ENCODE assay signal across 18 mouse cellular contexts in genomic region chr8:125127621-125128020, GRCm38 (mm10).
DNase-seq lines count a peak whose midpoint lies in the region; ATAC-seq and TF ChIP-seq lines count a peak whose summit lies in the region.
"Had no signal": no experiment of that assay in that cellular context is flagged by ENCODE, and none has a peak within 500 bp of the region (broad histone marks: within the 10 kb centered on the region; RNA-seq: fewer than 3 reads in every experiment).

No protein-coding gene starts in this region.

- H3K4me3 ChIP-seq in liver, embryonic 13.5 days (replicated peaks), result no peak overlapping the region
- H3K4me3 ChIP-seq in liver, embryonic 11.5 days (ENCODE audit: low read depth, low read length), result no peak overlapping the region
- H3K4me3 ChIP-seq in liver, embryonic 14.5 days (ENCODE audit: insufficient read depth in 1 of 2, low read depth in 2 of 2, low read length in 2 of 2), result no peak overlapping the region
- H3K4me3 ChIP-seq in hindbrain, embryonic 13.5 days, result no peak overlapping the region
- H3K4me3 ChIP-seq: embryonic facial prominence, embryonic 15.5 days; erythroblast, embryonic 14.5 days; forebrain, embryonic 10.5 days; heart, embryonic 13.5 days; hindbrain, embryonic 12.5 days had no signal

- H3K36me3 ChIP-seq in liver, embryonic 13.5 days, result no peaks in the 10 kb centered on the region
- H3K36me3 ChIP-seq in liver, embryonic 11.5 days (ENCODE audit: control insufficient read depth, insufficient read depth, low read length), result no peaks in the 10 kb centered on the region
- no peaks in the 10 kb centered on the region for H3K36me3 ChIP-seq in liver, embryonic 14.5 days (replicated peaks; ENCODE audit: control insufficient read depth, insufficient read depth, low read depth)
- H3K36me3 ChIP-seq in hindbrain, embryonic 13.5 days, result no peaks in the 10 kb centered on the region
- H3K36me3 ChIP-seq: embryonic facial prominence, embryonic 15.5 days; forebrain, embryonic 10.5 days; G1E; heart, embryonic 13.5 days; hindbrain, embryonic 12.5 days had no signal

- ATAC-seq in liver, embryonic 13.5 days (ENCODE audit: low read depth), result peak; percentile 55
- ATAC-seq in liver, embryonic 11.5 days (replicated peaks; ENCODE audit: low FRiP score), result no peak
- peak; percentile 33; the same call in 1 of the 2 replicates for ATAC-seq in liver, embryonic 14.5 days (ENCODE audit: insufficient read depth)
- ATAC-seq in hindbrain, embryonic 13.5 days (ENCODE audit: low FRiP score), result no peak
- ATAC-seq: CD4-positive, CD25-positive, alpha-beta regulatory T cell, adult 4 months; forebrain, embryonic 14.5 days; hindbrain, postnatal 0 days had no signal

- no peaks in the 10 kb centered on the region; the same call in 1 of the 2 replicates for H3K27me3 ChIP-seq in liver, embryonic 13.5 days
- H3K27me3 ChIP-seq in liver, embryonic 11.5 days (replicated peaks; ENCODE audit: control insufficient read depth, insufficient read depth, low read length), result no peaks in the 10 kb centered on the region
- H3K27me3 ChIP-seq in liver, embryonic 14.5 days (ENCODE audit: control insufficient read depth, insufficient read depth, low read length), result no peaks in the 10 kb centered on the region
- H3K27me3 ChIP-seq in hindbrain, embryonic 13.5 days, result peaks cover 8% of the 10 kb centered on the region; the same call in 1 of the 2 replicates
- H3K27me3 ChIP-seq: embryonic facial prominence, embryonic 15.5 days; heart, embryonic 13.5 days; hindbrain, embryonic 12.5 days had no signal

- no peaks in the 10 kb centered on the region for H3K9me3 ChIP-seq in liver, embryonic 13.5 days (replicated peaks)
- H3K9me3 ChIP-seq in liver, embryonic 11.5 days (ENCODE audit: control insufficient read depth, low read length), result no peaks in the 10 kb centered on the region
- no peaks in the 10 kb centered on the region for H3K9me3 ChIP-seq in liver, embryonic 14.5 days (ENCODE audit: control insufficient read depth, low read length)
- H3K9me3 ChIP-seq in hindbrain, embryonic 13.5 days, result no peaks in the 10 kb centered on the region
- H3K9me3 ChIP-seq: embryonic facial prominence, embryonic 15.5 days; forebrain, embryonic 10.5 days; heart, embryonic 13.5 days; hindbrain, embryonic 12.5 days had no signal

- no peak overlapping the region for H3K9ac ChIP-seq in liver, embryonic 13.5 days
- H3K9ac ChIP-seq in liver, embryonic 11.5 days (ENCODE audit: low read depth, low read length), result no peak overlapping the region
- no peak overlapping the region for H3K9ac ChIP-seq in liver, embryonic 14.5 days (replicated peaks)
- no peak overlapping the region for H3K9ac ChIP-seq in hindbrain, embryonic 13.5 days
- H3K9ac ChIP-seq: embryonic facial prominence, embryonic 15.5 days; heart, embryonic 13.5 days; hindbrain, embryonic 12.5 days had no signal

- TF ChIP-seq EP300 in liver, embryonic 14.5 days (IDR thresholded peaks at IDR 0.05; ENCODE audit: low read depth), result no peak

- no peak for TF ChIP-seq CTCF in liver, embryonic 14.5 days (IDR thresholded peaks at IDR 0.05; ENCODE audit: low read depth)

- no peaks in the 10 kb centered on the region for H3K4me1 ChIP-seq in liver, embryonic 13.5 days (replicated peaks)
- no peaks in the 10 kb centered on the region for H3K4me1 ChIP-seq in liver, embryonic 11.5 days (replicated peaks; ENCODE audit: control insufficient read depth, insufficient read depth, low read length)
- no peaks in the 10 kb centered on the region for H3K4me1 ChIP-seq in liver, embryonic 14.5 days (replicated peaks; ENCODE audit: control insufficient read depth in 2 of 2, insufficient read depth in 2 of 2, low read length in 1 of 2)
- no peaks in the 10 kb centered on the region for H3K4me1 ChIP-seq in hindbrain, embryonic 13.5 days (replicated peaks)
- H3K4me1 ChIP-seq: embryonic facial prominence, embryonic 15.5 days; hindbrain, embryonic 12.5 days had no signal

- H3K4me2 ChIP-seq in liver, embryonic 13.5 days, result no peak overlapping the region
- no peak overlapping the region for H3K4me2 ChIP-seq in liver, embryonic 11.5 days
- H3K4me2 ChIP-seq in liver, embryonic 14.5 days (ENCODE audit: low read depth), result no peak overlapping the region
- no peak overlapping the region for H3K4me2 ChIP-seq in hindbrain, embryonic 13.5 days
- H3K4me2 ChIP-seq: embryonic facial prominence, embryonic 15.5 days; heart, embryonic 13.5 days; hindbrain, embryonic 12.5 days had no signal

- H3K27ac ChIP-seq in liver, embryonic 13.5 days, result no peak overlapping the region
- no peak overlapping the region for H3K27ac ChIP-seq in liver, embryonic 11.5 days (ENCODE audit: low read depth, low read length)
- no peak overlapping the region for H3K27ac ChIP-seq in liver, embryonic 14.5 days
- H3K27ac ChIP-seq in hindbrain, embryonic 13.5 days, result no peak overlapping the region
- H3K27ac ChIP-seq: embryonic facial prominence, embryonic 15.5 days; forebrain, embryonic 10.5 days; heart, embryonic 13.5 days; hindbrain, embryonic 12.5 days; hindbrain, postnatal 0 days had no signal

- WGBS in liver, embryonic 13.5 days (ENCODE audit: insufficient replicate concordance), result 63% methylated on average over 7 of the region's 7 CpGs
- WGBS in liver, embryonic 11.5 days, result 72% methylated on average over 7 of the region's 7 CpGs
- 57% methylated on average over 7 of the region's 7 CpGs for WGBS in liver, embryonic 14.5 days (ENCODE audit: insufficient replicate concordance)
- 83% methylated on average over 7 of the region's 7 CpGs for WGBS in hindbrain, embryonic 13.5 days

- DNase-seq in adrenal gland, adult (ENCODE audit: inconsistent age in 2 of 2, low spot score in 1 of 2), result peak; percentile 76 to 87
- no peak for DNase-seq in adrenal gland, postnatal 4 days (ENCODE audit: low spot score in 2 of 2)
- no peak for DNase-seq in liver, embryonic 13.5 days
- no peak for DNase-seq in liver, embryonic 11.5 days (ENCODE audit: low spot score)
- DNase-seq in liver, embryonic 14.5 days (ENCODE audit: low read depth in 3 of 3, low spot score in 3 of 3), result peak in 1 of 3 experiments; percentile 9
- DNase-seq in frontal cortex, postnatal 10 days (ENCODE audit: low spot score in 2 of 2), result no peak
- DNase-seq in thymus, postnatal 4 days, result no peak
- DNase-seq: cerebellum, adult 11 months had no signal

Comparison
In these comparisons a context has a peak if more than half of its experiments do, and no peak if none do; other contexts are left out.
1. DNase-seq: peak in adrenal gland, adult (2 of 2); none in adrenal gland, postnatal 4 days (0 of 2), liver, embryonic 13.5 days (single experiment), liver, embryonic 11.5 days (single experiment), frontal cortex, postnatal 10 days (0 of 2) and thymus, postnatal 4 days (single experiment).
2. ATAC-seq: peak in liver, embryonic 13.5 days (single experiment) and liver, embryonic 14.5 days (single experiment); none in liver, embryonic 11.5 days (single experiment) and hindbrain, embryonic 13.5 days (single experiment).